Mouse (Mus musculus): Measurements from ENCODE around the gene Zbp1. TPM values are rescaled to one million over a fixed set of nuclear protein-coding genes. Genes with fewer than 3 reads are reported as not detected.
A peak's percentile ranks its signal among the peaks of the same experiment; 100 is the strongest.

The Zbp1 gene
- polyA plus RNA-seq, 1 experiment from 2014 or later, result 0.41 TPM

- Histone ChIP-seq H3K4me1 (ENCODE audit: insufficient read depth) (peaks cover 42% of the 10 kb centered on the region), H3K9me3 (ENCODE audit: low read depth, low read length) (no peaks in the 10 kb centered on the region), H3K4me2 (no peak overlapping the region), H3K4me3 (ENCODE audit: low read depth, low read length) (no peak overlapping the region), H3K27ac (ENCODE audit: low read depth) (peak overlapping the region; percentile 8; the same call in 1 of the 2 replicates), H3K36me3 (ENCODE audit: insufficient read depth) (no peaks in the 10 kb centered on the region), H3K9ac (no peak overlapping the region; the same call in 1 of the 2 replicates), H3K27me3 (ENCODE audit: insufficient read depth, low read length) (no peaks in the 10 kb centered on the region)
- ATAC-seq (ENCODE audit: insufficient read depth) (no peak), DNase-seq (no peak)
- TF ChIP-seq CTCF (IDR thresholded peaks at IDR 0.05; ENCODE audit: low read depth), result no peak
- WGBS, result 66% methylated on average over 10 of the region's 10 CpGs
Measured at GRCm38 (mm10) chr2:173261497-173261896, 42.8 kb upstream of the Zbp1 start.

DNA sequence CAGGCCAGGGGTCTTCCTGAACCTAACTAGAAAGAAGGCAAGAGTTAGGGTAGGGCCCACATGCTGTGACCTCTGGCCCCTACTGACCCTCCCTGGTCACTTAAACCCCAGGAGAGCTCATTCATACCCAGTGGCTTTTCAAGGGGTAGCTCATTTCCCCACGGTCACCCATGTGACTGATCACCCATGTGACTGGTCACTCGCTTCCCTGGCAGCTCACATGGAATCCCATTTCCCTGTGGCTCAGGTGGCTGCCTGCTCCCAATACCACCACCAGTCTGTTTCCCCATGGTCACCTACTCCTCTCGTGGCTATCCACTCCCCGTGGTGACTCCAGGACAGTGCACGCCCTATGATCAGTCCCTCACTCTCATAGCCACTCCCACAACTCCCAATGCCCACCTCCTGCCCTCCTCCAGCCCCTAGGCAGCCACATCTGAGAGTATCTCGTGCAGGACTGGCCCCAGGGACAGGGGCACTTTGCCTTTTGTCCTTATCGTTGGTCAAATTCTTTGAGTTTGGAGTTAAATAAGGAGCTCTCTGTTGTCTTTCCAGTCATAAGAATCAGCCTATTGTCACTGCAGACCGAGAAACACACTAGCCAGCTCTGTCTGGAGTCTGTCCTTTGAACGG, 39.9 kb upstream of the Zbp1 start:
- Histone ChIP-seq H3K9ac (no peak overlapping the region; the same call in 1 of the 2 replicates), H3K27me3 (ENCODE audit: insufficient read depth, low read length) (no peaks in the 10 kb centered on the region), H3K4me2 (no peak overlapping the region), H3K4me3 (ENCODE audit: low read depth, low read length) (no peak overlapping the region), H3K27ac (ENCODE audit: low read depth) (peak overlapping the region; percentile 40; the same call in 1 of the 2 replicates), H3K9me3 (ENCODE audit: low read depth, low read length) (no peaks in the 10 kb centered on the region), H3K36me3 (ENCODE audit: insufficient read depth) (no peaks in the 10 kb centered on the region), H3K4me1 (ENCODE audit: insufficient read depth) (peaks cover 48% of the 10 kb centered on the region)
- TF ChIP-seq CTCF (IDR thresholded peaks at IDR 0.05; ENCODE audit: low read depth), result no peak
- ATAC-seq (ENCODE audit: insufficient read depth) (no peak), DNase-seq (no peak)
- WGBS, result 43% methylated on average over 9 of the region's 9 CpGs

DNA sequence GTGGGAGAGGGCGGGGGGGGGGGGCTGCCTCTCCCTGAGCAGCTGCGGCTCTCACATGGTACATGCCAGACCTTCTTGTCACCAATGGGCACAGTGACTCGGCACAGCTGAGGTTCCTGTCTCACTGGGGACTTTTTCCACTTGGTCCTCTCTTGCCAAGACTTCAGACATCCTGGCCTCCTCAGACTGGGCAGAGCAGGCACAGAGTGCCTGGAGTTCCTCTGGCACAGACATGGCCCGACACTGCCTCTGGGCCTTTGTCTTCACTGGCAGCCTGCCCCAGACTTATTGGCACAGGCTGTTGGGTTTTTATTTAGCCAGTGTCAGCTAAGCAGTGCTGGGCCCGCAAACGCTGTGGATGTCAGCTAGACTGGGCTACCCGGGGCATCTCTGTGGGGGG, 38.9 kb upstream of the Zbp1 start:
- no peak for TF ChIP-seq CTCF (IDR thresholded peaks at IDR 0.05; ENCODE audit: low read depth)
- 35% methylated on average over 7 of the region's 7 CpGs for WGBS
- Histone ChIP-seq H3K9me3 (ENCODE audit: low read depth, low read length) (no peaks in the 10 kb centered on the region), H3K4me1 (ENCODE audit: insufficient read depth) (peaks cover 56% of the 10 kb centered on the region), H3K36me3 (ENCODE audit: insufficient read depth) (no peaks in the 10 kb centered on the region), H3K4me2 (no peak overlapping the region), H3K27ac (ENCODE audit: low read depth) (peak overlapping the region; percentile 37; the same call in 1 of the 2 replicates), H3K27me3 (ENCODE audit: insufficient read depth, low read length) (no peaks in the 10 kb centered on the region), H3K4me3 (ENCODE audit: low read depth, low read length) (no peak overlapping the region), H3K9ac (no peak overlapping the region)
- peak; percentile 58 for DNase-seq
- peak; percentile 27; the same call in 1 of the 2 replicates for ATAC-seq (ENCODE audit: insufficient read depth)

DNA sequence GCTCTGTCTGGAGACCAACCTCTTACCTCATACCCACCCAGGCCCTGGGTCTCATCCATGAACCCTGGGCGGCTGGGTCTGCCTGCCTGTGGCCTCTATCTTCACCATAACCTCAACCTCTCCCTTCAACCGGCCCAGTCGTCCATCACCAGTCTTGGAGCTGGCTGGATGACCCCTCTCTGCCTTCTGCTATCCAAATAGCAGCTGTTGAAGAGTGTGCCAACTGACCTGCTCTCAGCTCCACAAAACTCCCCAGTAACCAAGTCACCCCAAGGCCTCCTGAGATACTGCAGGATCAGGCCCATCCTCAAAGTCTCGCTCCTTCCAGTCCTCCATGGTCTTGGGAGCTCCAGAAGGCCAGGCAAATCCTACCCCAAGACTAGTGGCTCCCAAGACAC, 37.8 kb upstream of the Zbp1 start:
- Histone ChIP-seq H3K9ac (no peak overlapping the region), H3K4me3 (ENCODE audit: low read depth, low read length) (no peak overlapping the region), H3K4me1 (ENCODE audit: insufficient read depth) (peaks cover 65% of the 10 kb centered on the region), H3K36me3 (ENCODE audit: insufficient read depth) (no peaks in the 10 kb centered on the region), H3K4me2 (peak overlapping the region; percentile 20; the same call in 1 of the 2 replicates), H3K9me3 (ENCODE audit: low read depth, low read length) (no peaks in the 10 kb centered on the region), H3K27ac (ENCODE audit: low read depth) (peak overlapping the region; percentile 77; the same call in 1 of the 2 replicates), H3K27me3 (ENCODE audit: insufficient read depth, low read length) (no peaks in the 10 kb centered on the region)
- no peak for ATAC-seq (ENCODE audit: insufficient read depth)
- 49% methylated on average over 4 of the region's 4 CpGs for WGBS
- no peak for DNase-seq
- no peak for TF ChIP-seq CTCF (IDR thresholded peaks at IDR 0.05; ENCODE audit: low read depth)

DNA sequence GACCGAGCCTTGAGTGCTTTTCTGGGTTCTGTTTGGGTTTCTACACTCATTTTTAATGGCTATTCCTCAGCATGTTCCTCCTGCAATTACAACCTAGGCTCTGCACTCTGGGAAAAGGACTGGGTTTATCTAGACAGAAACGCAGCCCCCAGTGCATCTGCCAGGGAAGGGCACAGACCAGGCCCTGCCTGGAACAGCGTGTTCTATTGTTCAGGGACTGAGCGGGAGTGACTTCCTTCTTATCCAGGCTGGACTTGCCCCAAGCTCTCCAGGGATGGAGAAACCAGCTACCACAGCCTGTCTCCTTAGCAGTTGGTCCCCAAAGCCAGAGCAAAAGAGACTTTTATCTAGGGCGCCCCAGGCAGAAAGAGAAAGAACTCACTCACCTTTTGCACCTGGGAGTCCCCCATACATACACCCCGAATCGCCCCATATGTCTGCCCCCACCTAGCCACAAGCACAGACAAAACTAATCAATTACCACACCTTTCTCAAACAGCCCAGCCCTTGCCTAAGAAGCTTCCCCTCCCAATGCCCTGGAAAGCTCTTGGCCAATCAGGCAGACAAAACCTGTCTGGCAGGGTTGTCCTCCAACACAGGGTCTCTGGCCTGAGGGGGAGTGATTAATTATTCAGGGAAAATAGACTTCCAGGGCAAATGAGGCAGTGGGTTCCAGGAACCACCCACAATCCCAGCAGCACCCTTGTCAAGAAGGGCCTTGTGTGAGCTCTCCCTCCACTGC, 37.3 kb upstream of the Zbp1 start:
- peaks cover 71% of the 10 kb centered on the region for H3K4me1 ChIP-seq (ENCODE audit: insufficient read depth)
- DNase-seq (peak; percentile 47), ATAC-seq (ENCODE audit: insufficient read depth) (no peak)
- no peaks in the 10 kb centered on the region for H3K36me3 ChIP-seq (ENCODE audit: insufficient read depth)
- H3K27me3 ChIP-seq (ENCODE audit: insufficient read depth, low read length), result no peaks in the 10 kb centered on the region
- no peak for TF ChIP-seq CTCF (IDR thresholded peaks at IDR 0.05; ENCODE audit: low read depth)
- H3K27ac ChIP-seq (ENCODE audit: low read depth), result peak overlapping the region; percentile 77
- WGBS, result 61% methylated on average over 7 of the region's 7 CpGs
- peak overlapping the region; percentile 20; the same call in 1 of the 2 replicates for H3K4me2 ChIP-seq
- H3K9ac ChIP-seq, result no peak overlapping the region
- H3K4me3 ChIP-seq (ENCODE audit: low read depth, low read length), result no peak overlapping the region
- no peaks in the 10 kb centered on the region for H3K9me3 ChIP-seq (ENCODE audit: low read depth, low read length)

DNA sequence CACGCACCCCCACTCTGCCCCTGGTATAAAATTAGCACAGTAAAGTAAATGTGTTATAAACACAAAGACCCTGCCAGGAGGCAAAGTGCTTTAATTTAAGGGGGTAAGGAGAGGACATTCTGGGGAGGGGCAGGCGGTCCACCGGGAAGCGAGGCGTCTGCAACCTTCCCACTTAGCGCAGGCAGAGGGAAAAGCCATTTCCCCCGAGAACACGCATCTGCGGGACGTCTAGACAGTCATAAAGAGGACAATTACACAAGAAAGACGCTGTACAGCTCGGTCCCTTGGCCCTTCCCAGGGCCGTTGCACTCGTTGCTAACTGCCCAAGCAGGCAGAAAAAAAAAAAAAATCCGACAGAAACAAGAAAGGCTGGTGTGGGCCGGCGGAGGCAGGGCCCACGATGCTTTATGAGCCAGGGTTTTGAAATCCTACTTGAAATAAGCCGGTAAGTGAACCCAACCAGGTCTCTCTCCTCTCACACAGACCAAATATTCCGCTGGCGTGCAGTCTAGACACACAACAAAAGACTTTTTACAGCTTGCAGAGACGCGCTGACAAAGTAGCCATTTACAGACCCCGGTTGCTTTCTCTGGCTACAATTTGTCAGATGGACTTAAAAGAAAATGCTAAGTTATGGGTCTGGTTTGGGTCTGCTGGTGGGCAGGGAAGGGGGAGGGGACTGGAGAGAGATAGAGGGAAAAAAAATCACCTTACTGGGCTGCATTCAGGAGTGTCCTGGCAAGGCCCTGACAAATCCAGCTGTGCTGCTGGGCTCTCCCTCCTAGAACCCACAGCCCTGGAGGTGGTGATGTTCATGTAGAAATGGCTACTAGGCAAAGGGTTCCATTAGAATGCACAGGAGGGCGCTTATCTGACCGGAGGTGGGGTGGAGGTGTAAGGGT, 35.3 kb upstream of the Zbp1 start:
- peak overlapping the region; percentile 13; the same call in 1 of the 2 replicates for H3K4me2 ChIP-seq
- H3K9me3 ChIP-seq (ENCODE audit: low read depth, low read length), result no peaks in the 10 kb centered on the region
- no peak for TF ChIP-seq CTCF (IDR thresholded peaks at IDR 0.05; ENCODE audit: low read depth)
- H3K4me1 ChIP-seq (ENCODE audit: insufficient read depth), result peaks cover 78% of the 10 kb centered on the region
- peak overlapping the region; percentile 82 for H3K27ac ChIP-seq (ENCODE audit: low read depth)
- H3K27me3 ChIP-seq (ENCODE audit: insufficient read depth, low read length), result no peaks in the 10 kb centered on the region
- 20% methylated on average over 26 of the region's 26 CpGs for whole genome bisulfite sequencing
- ATAC-seq (ENCODE audit: insufficient read depth) (no peak), DNase-seq (peak; percentile 65)
- no peaks in the 10 kb centered on the region for H3K36me3 ChIP-seq (ENCODE audit: insufficient read depth)
- H3K4me3 ChIP-seq (ENCODE audit: low read depth, low read length), result no peak overlapping the region
- peak overlapping the region; percentile 13; the same call in 1 of the 2 replicates for H3K9ac ChIP-seq

All from lung, embryonic 14.5 days (tissue).